Mouse (Mus musculus): ENCODE results near the gene Bcat1.

Bcat1 gene

DNA sequence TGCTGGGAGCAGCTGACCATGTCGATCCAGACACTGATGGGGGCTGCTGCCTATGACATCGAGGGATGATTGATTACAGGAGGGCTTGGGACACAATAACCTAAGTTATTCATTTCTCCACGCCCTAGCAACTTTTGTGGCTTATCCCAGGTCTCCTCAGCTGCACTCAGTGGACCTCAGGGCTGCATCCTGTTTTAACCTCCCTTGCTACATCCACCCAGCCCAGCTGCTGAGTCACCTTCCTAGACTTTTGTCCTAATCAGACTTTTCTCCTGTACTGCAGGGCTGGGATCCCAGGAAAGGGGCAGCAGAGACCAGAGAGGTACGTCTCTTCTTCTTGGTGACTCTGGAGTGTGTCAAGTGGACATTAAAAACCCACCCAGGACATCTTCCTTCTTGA is 19.9 kb downstream of the Bcat1 start:
- no peak for DNase-seq (ENCODE audit: low read depth, low spot score)

DNA sequence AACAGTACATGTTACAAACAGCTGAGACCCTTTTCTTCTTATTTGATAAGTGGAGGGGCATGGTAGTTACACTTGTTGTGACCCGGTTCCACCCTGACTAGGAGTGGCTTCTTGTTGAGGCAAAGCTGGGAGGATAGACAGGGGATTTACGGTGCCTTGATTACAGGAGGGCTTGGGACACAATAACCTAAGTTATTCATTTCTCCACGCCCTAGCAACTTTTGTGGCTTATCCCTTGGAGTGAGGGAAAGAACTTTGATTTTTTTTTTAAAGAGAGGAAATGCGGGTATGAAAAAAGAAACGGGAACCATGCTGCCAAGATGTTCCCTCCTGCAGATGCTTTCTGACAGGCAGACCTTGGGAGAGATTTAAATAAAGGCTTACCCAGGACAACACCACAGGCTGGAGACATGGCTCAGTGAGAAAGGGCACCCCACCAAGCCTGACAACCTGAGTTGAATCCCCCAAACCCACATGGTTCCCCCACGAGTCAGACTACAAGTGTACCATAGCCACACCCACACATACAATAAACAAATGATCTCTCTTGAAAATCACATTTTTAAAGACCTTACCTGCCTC is 20.6 kb downstream of the Bcat1 start:
- no peak for DNase-seq (ENCODE audit: low read depth, low spot score)

DNA sequence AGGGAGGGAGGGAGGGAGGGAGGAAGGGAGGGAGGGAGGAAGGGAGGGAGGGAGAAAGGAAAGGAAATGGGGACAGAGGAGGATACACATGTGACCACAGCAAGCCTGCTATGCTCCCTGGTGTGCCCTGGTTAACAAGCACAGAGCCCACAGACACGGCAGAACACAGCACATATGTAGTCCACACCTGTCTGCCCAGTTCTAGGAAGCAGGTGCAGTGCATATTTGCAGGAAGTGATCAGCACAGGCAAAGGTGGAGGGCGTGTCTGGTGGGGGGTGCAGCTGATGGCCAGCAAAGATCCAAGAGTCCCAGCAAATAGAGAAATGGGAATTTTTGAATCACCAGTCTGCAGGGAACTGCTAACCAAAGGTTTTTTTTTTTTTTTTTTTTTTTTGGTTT is 23.3 kb downstream of the Bcat1 start:
- DNase-seq (ENCODE audit: low read depth, low spot score) = no peak

DNA sequence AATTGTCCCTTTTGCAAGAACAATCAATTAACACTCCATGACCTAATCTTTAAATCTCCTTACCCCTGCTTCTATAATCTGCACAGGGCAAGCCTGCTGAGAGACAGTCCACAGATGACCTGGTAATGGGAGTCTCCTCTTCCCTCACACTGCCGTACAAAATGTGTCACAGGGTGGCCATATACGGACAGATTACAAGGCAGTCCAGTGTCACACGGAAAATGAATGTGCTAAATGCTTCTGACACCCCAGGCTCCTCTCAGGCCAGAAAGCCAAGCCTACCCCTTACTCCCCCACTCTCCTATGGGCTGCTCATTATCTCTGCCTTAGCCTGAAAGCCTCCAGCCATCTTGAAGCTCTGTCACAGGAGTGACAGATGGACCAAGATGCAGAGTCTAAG is 25.1 kb downstream of the Bcat1 start:
- no peak for DNase-seq (ENCODE audit: low read depth, low spot score)

DNA sequence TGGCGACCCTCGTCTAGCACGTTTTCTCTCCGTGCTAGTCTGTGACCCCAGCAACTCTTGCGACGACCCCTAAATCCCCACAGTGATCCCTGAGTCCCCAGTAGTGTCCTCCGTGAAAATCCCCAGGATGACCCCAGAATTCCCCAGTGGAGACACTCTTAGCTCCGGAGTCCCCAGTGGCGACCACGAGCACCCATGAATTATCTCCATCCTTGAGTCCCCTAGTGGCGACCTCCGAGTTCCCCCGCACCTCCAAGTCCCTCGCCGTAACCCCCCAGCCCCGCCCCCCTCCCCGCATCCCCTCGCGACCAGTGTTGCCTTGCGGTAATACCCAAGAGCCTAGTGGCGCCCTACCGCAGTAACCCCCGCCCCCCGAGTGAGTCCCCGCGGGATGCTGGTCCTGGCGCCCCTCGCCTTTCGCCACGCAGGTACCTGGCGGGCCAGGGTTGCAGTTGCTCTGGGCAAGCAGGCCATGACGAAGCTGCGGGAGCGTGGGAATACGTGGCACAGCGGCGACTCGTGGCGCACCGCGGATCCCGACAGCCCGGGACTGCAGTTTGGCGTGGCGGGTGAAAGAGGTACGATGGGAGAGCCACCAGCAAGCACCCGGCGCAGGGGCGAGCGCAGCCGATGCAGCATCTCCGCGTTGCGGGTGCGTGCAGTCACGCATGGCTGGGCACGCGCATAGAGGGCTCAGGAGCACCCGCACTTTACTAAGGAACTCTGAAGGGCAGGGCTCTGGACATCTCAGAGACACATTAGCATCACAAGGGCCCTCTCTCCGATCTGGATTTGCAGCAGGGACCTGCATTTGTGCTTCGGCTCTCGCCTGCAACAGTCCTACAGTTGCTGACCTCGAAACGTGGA is 27.6 kb downstream of the Bcat1 start:
- no peak for DNase-seq (ENCODE audit: low read depth, low spot score)

DNA sequence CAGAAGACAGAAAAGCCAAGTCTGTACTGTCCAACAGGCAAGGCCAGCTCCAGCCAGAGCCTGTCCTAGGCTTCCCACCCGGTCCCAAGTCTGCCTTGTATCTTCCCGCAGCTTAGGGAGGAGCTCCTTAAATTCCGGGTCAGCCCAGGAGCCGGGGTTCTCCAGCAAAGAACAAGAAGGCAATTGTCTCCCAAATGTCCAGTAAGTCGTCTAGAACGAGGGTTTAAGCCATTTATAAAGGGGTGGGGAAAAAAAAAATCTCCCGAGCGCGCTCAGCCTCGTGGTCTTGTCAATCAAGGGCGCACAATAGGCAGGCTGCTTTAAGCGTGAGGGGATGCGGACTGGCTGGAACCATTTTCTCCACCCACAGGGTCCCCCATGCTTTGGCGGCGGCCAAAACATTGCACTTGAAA is 28.5 kb downstream of the Bcat1 start:
- DNase-seq (ENCODE audit: low read depth, low spot score) = no peak

DNA sequence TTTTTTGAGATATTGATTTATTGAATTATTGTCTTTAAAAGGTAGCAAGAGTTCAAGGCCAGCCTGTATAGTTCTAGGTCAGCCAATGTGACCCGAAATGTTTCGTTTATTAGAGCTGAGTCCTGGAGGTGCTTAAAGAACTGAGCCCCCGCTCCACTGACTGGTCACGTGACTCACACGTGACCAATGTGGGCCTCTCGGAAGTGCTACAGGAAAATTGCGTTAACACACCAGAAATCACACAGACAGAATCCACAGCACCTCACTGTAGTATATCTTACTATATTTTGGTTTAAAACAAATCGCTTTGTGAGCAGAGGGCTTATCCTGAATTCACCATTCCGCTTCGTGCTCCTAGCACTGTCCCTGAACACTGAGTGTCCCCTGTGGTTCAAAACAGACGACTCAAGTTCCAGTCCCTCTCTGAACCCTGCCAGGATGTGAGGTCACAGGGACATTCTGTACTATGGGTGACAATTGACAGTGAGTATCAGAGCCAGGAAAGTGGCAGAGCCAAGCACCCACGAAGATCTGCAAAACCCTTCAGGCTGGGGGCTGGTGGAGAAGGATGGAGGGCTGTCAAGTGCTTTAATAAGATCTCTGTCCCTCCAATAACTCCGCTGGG is 29.6 kb downstream of the Bcat1 start:
- DNase-seq (ENCODE audit: low read depth, low spot score) = no peak

DNA sequence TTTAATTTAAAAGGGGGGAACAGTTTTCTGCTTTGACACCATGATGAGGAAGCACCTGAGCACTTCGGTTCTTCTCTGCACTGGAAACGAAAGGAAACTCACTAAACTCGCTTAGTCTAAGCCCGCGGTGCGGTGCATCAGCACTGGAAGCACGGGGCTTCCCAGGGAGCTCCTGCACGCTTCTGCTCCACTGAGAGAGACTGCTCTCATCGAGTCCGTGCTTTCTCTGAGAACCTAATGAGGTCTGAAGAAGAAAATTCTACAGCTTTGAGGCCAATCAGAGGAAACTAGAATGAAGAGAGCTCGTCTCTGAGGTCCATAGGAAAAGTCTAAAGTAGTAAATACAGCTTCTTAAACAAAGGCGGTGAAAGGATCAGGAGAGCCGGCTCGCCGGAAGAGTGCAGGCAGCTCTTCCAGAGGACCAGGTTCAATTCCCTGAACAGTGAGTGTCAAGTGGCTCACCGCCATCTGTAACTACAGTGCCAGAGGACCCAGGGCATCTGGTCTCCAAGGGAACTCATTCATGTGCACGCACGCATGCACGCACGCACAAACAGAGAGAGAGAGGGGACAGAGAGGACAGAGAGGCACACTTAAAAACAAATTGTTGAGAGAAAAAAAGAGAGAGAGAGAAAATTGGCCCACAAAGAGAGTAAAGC is 30.9 kb downstream of the Bcat1 start:
- DNase-seq (ENCODE audit: low read depth, low spot score) = no peak

DNA sequence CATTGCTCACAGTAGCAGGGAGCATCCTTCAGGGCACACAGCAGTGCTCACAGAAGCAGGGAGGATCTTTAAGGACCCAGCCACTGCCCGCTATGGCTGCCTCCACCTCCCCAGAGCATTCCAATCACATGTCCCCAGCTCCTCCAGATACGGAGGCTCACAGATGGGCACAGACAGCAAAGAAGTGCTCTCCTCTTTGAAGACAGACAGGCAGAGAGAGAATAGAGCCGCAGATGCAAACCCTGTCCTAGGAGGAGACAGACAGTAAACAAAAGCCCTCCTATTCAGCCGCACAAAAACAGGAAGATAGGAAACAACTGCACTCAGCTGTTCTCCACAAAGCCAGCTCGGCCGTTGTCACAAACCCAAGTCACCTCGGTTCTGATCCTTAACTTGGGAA is 35.3 kb downstream of the Bcat1 start:
- DNase-seq (ENCODE audit: low read depth, low spot score) = no peak

DNA sequence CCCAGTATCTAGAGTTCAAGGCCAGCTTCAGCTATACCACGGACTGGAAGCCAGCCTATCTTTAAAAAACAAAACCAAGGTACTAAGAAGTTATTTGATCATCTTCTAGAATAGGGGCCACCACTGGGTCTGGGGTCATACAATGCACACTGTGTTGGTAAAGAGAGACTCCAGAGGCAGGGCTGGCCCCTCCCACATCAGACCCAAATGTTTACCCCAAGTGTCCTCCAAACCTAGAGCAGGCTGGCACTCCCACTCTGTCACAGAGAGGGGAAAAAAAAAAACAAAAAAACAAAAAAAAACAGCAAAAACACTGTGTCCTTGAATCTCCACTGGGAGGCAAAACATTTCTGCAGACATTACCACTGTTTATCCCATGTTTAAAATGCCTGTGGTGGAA is 38.4 kb downstream of the Bcat1 start:
- no peak for DNase-seq (ENCODE audit: low read depth, low spot score)

DNA sequence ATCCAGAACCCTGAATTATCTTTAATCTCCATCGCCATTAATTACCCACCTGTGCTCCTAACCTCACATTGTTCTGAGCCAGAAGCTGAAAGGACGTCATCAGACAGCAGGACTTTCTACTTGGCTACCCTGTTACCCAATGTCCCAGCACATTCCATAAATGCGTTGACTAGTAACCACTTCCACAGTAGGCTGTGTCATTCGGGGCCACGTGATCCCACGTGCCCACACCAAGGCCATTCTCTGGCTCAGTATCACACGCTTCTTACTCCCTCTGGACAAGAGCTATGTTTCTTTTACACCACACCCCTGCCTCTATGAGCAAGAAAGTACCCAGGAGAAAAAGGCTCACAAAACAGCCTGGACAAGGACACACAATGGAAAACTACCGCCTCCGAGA is 40.6 kb downstream of the Bcat1 start:
- no peak for DNase-seq (ENCODE audit: low read depth, low spot score)

DNA sequence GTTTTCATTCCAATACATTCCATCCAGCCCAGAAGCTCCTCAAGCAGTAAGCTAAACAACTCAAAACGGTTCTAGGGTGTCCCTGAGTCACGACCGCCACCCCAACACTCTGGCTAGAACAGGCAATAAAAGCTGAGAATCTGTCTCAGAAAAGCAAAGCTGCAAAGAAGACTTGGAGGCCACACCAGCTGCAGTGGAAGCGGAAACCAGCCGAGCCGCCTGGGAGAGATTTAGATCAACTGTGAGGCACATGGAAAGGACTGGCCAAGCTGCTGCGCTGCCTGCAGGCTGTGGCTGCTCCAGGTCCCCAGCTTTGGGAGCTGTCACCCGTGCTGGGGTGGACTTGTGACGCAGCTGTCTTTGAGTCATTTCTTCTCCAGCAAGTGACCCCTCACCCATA is 45.4 kb downstream of the Bcat1 start:
- DNase-seq (ENCODE audit: low read depth, low spot score) = no peak

DNA sequence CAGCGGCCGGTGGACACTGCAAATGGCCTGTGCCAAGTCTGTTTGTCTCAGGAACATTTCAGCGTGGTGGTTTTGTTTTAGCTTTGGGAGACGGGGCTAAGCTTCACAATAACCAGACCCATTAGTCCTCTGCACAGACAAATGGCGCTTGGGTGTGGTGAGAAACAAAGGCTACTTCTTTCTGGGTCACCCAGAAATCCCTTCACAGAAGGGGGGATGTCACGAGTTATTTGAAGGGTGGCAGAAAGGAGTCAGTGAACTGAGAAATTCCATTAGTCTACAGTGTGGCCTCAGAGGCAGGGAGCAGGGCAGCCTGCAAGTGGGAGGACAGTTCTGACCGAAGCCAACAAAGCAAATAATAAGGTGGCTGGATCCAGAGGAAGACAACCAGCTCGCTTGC is 52.0 kb downstream of the Bcat1 start:
- DNase-seq (ENCODE audit: low read depth, low spot score) = no peak

DNA sequence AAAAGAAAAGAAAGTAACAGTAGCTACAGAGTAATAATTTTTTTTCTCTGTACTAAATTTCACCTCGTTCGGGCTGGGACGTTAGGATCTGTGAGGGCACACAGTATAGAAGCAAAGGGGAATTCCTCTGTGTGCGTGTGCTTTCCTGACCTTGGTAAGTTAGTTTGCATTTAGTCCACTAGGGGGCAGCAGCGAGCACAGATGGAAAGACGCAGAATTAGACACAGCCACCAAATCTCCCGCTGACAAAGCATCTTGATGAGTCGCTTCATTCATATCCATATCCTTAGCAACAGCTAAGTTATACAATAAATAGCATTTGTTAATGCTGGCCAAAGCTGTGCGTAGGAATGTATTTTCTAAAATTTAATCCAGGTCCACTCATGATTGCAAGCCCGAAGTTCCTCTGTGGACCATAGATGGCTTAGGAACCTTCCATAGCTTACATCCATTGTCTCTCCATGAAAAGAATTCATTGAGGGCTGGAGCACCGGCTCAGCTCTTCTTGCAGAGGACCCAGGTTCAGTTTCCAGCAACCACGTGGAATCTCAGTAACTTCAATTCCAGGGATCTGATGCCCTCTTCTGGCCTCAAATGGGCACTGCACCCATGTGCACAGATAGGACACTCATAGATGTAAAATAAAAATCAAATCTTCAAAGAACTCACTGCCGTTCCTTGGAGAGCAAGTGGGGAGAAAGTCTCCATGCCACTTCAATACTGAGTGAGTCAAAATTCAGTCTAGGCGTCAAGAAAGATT is 52.8 kb downstream of the Bcat1 start:
- peak; percentile 72 for DNase-seq (ENCODE audit: low read depth, low spot score)

DNA sequence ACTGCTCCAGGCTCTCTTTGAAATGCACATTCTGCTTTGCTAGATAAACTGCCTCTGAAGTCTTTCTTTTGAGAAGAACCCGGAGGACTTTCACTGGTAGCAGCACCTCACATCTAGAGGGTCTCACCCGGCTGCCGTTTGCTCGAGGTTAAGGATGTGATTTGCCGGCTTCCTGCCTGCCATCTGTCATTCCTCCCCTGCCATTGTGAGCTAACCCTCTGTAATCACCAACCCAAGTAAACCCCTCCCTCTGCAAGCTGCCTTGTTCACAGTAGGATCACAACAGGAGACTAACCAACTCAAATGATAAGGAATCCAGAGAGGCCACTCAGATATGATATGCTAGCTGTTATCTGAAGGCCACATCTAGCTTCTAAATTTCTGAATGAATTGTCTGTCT is 53.6 kb downstream of the Bcat1 start:
- DNase-seq (ENCODE audit: low read depth, low spot score) = no peak

DNA sequence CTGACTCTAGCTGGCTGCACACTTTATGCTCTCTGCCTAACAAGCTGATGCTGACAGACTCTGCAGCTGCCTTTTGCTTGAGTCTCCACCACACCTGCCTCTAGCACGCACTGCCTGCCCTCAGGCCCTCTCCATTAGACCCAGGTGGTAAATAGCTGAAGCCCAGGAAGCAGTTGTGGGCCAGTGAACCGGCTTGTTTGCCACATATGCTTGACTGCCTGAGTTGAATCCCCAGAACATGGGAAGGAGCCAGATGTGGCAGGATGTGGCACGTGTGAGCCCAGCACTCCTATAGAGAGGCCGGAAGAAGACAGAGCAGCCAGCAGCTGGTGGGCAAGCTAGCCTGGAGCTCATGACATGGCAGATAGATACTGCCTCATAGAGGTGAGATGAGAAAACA is 55.4 kb downstream of the Bcat1 start:
- no peak for DNase-seq (ENCODE audit: low read depth, low spot score)

DNA sequence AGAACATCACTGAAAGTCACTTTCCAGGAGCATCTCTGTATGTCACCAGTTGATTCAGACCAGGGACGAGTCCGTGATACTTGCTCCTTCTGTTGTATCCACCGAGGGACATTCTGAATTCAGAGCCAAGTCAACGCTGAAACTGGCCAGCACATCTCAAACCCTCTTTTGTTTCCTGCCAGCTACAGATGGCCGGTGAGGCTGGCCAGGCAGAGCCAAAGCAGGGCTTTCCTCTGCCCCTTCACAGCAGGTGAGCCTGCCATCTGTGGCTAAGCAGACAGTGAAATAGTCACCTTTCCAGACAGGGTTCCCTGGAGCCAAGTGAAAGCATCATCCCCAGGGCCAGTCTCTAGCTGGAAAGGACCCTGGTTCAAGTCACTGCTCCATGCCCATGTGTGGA is 57.7 kb downstream of the Bcat1 start:
- DNase-seq (ENCODE audit: low read depth, low spot score) = no peak

DNA sequence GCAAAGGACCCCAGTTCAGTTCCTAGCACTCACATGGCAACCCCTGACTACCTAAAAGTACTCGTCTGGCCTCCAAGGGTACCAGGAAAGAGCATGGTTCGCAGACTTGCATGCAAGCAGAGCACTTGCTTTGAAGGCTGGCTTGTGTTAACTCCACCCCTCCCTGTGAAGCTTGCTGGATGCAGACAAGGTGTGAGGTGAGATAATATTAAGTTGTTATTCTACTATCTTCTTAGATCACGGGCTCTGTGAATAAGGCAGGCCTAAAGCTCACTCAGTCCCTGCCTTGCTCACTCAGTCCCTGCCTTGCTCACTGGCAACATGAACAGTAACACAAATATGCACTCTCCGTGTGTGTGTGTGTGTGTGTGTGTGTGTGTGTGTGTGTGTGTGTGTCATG is 58.5 kb downstream of the Bcat1 start:
- DNase-seq (ENCODE audit: low read depth, low spot score) = no peak

DNA sequence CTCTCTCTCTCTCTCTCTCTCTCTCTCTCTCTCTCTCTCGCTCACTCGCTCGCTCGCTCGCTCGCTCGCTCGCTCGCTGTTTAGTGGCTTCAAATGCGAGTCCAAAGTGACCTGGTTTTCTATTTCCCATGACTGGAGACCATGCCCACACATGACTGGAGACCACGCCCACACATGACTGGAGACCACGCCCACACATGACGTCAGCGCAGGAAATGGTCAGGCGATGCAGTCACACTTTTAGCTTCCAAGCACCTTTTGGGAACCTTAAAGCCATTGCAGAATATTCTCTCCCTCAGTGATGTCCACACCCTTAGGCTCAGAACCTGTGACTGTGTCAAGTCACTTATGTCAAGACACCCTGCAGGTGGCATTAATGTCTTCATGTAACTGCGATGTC is 59.3 kb downstream of the Bcat1 start:
- DNase-seq (ENCODE audit: low read depth, low spot score) = no peak

DNA sequence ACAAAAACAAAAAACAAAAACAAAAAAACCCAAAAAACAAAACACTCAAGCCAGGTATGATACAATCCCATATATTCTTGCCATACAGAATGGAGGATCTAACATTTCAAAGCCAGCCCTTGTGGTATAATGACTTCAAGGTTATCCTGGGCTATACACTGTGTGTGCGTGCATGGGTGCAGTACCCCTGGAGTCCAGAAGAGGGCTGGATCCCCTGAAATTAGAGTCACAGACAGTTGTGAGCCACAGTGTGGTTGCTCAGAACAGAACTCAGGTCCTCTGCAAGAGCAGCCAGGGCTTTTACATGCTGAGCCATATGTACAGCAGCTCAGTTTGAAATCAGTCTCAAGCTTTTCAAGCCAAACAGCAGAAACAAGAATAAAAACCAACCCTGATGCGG is 61.0 kb downstream of the Bcat1 start:
- no peak for DNase-seq (ENCODE audit: low read depth, low spot score)

DNA sequence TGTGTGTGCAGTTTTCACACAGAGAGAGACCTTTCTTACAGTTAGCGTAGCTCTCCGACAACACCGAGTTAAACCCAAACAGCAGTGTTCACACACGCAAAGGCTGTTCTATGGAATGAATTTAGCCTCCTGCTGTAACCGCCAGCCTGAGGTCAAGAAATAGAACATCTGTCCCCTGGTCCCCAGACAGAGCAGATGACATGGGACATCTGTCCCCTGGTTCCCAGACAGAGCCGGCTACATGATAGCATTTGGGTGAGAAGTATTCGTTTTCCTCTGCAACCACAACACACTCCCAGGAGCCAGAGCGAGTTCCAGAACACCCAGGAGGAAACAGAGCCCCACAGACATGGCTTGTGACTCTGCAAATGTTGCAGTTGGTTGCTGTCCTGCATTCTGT is 63.3 kb downstream of the Bcat1 start:
- DNase-seq (ENCODE audit: low read depth, low spot score) = no peak

DNA sequence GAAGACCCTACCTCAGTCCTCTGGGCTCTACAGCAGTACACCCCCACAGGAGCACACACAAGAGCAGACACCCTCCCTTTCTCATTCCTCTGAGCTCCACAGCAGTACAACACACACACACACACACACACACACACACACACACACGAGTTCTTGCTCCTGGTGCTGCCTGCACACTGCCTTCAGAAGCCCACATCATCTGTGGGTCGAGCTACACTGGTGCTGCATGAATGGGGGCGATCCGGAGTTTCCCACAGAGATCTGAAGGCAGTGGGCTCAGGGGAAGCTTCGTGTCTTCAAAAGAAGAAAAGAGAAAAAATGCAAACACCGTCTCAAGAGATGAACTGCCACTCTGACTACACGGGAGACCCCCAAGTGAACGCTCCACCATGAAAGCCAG is 64.8 kb downstream of the Bcat1 start:
- no peak for DNase-seq (ENCODE audit: low read depth, low spot score)
